Mouse (Mus musculus): ENCODE data around the gene Tmem30a.

DNA sequence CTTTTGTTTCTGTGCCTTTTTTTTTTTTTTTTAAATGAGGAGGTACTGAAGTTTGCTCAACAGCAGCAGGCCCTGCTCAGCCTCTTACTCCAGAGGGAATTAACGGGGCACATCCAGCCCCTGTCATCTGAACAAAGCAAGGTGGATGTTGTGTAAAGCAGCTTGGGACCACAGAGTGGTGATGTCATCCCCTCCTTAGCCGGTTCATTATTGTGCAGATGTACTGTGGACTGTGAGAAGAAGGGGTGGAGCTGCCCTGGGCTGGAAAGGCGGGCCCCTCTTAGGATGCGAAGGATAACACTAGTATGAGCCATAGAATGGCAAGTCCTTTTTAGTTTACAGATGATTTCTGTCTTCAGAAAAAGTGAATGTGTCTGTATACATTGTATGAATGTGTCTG is 37.6 kb upstream of the Tmem30a start:
- no peak for TF ChIP-seq EP300 (IDR thresholded peaks at IDR 0.05; ENCODE audit: low read depth)
- no peak for TF ChIP-seq CTCF (IDR thresholded peaks at IDR 0.05; ENCODE audit: low read depth)
